ENCODE assay signal across 15 mouse cellular contexts in the genomic region with DNA sequence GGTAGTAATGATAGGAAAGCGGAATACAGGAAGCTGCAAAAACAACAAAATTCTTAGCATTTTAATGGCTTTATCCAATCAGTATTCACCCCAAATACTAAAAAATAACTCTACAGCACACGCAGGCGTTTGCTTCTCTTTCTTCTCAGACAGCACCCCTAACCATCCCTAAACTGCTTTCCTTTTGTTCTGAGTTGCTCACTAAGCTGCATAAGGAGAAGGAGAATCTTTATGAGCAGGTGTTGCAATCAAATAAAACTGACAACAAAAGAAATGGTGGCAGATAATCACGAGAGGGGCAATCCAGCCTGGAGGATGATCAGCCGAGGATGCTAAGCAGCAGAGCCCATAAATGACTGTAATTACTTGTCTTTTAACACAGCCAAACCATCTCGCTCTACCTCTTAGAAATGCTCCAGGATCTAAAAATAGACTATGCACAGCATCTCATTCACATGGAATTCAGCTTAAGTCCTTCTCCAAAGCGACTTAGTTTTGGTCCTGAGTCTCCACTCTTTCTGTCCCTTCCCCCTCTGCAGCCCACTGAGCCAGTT. TPM values are rescaled to one million over a fixed set of nuclear protein-coding genes. Genes with fewer than 3 reads are reported as not detected.
DNase-seq lines count a peak whose midpoint lies in the region; ATAC-seq and TF ChIP-seq lines count a peak whose summit lies in the region.
"Had no signal": no experiment of that assay in that cellular context is flagged by ENCODE, and none has a peak within 500 bp of the region (broad histone marks: within the 10 kb centered on the region; RNA-seq: fewer than 3 reads in every experiment).

No protein-coding gene starts in this region.

- H3K36me3 ChIP-seq in forebrain, embryonic 13.5 days (ENCODE audit: poor library complexity, severe bottlenecking): no peaks in the 10 kb centered on the region
- no peaks in the 10 kb centered on the region for H3K36me3 ChIP-seq in forebrain, embryonic 12.5 days (replicated peaks)
- no peaks in the 10 kb centered on the region for H3K36me3 ChIP-seq in heart, embryonic 14.5 days (ENCODE audit: control insufficient read depth, insufficient read depth, low read length)
- no peaks in the 10 kb centered on the region for H3K36me3 ChIP-seq in stomach, embryonic 15.5 days
- H3K36me3 ChIP-seq in stomach, postnatal 0 days (ENCODE audit: control insufficient read depth, insufficient read depth, low read length): no peaks in the 10 kb centered on the region
- H3K36me3 ChIP-seq: kidney, embryonic 15.5 days had no signal

- ATAC-seq in forebrain, embryonic 13.5 days: peak; percentile 57
- ATAC-seq in forebrain, embryonic 12.5 days (ENCODE audit: low FRiP score): no peak
- no peak for ATAC-seq in heart, embryonic 14.5 days (ENCODE audit: insufficient number of reproducible peaks, insufficient read depth, low FRiP score, low read depth)
- ATAC-seq in stomach, embryonic 15.5 days (ENCODE audit: insufficient read depth, low FRiP score, low read depth): no peak
- no peak for ATAC-seq in stomach, postnatal 0 days (ENCODE audit: low FRiP score, low TSS enrichment)
- no peak for ATAC-seq in granulocyte monocyte progenitor cell, adult 5-6 weeks (replicated peaks; ENCODE audit: poor library complexity, severe bottlenecking)

- H3K9ac ChIP-seq in forebrain, embryonic 13.5 days: no peak overlapping the region
- no peak overlapping the region for H3K9ac ChIP-seq in forebrain, embryonic 12.5 days
- H3K9ac ChIP-seq in heart, embryonic 14.5 days (ENCODE audit: low read length): no peak overlapping the region
- H3K9ac ChIP-seq in stomach, embryonic 15.5 days: no peak overlapping the region
- no peak overlapping the region for H3K9ac ChIP-seq in stomach, postnatal 0 days (ENCODE audit: low read length)
- H3K9ac ChIP-seq: kidney, embryonic 15.5 days; liver, embryonic 14.5 days had no signal

- H3K27me3 ChIP-seq in forebrain, embryonic 13.5 days: no peaks in the 10 kb centered on the region
- no peaks in the 10 kb centered on the region for H3K27me3 ChIP-seq in forebrain, embryonic 12.5 days
- H3K27me3 ChIP-seq in heart, embryonic 14.5 days (ENCODE audit: control insufficient read depth, insufficient read depth, low read length): no peaks in the 10 kb centered on the region
- no peaks in the 10 kb centered on the region for H3K27me3 ChIP-seq in stomach, embryonic 15.5 days (replicated peaks)
- H3K27me3 ChIP-seq in stomach, postnatal 0 days (ENCODE audit: control insufficient read depth, insufficient read depth, low read length): no peaks in the 10 kb centered on the region
- H3K27me3 ChIP-seq: kidney, embryonic 15.5 days had no signal

- H3K4me3 ChIP-seq in forebrain, embryonic 13.5 days: no peak overlapping the region
- no peak overlapping the region for H3K4me3 ChIP-seq in forebrain, embryonic 12.5 days (replicated peaks)
- no peak overlapping the region for H3K4me3 ChIP-seq in heart, embryonic 14.5 days (ENCODE audit: control insufficient read depth in 1 of 2, insufficient read depth in 1 of 2, low read depth in 1 of 2, low read length in 2 of 2)
- no peak overlapping the region for H3K4me3 ChIP-seq in stomach, embryonic 15.5 days (replicated peaks)
- H3K4me3 ChIP-seq in stomach, postnatal 0 days (ENCODE audit: low read depth, low read length): no peak overlapping the region
- H3K4me3 ChIP-seq: gastrocnemius, adult 2 months; kidney, embryonic 15.5 days had no signal

- WGBS in forebrain, embryonic 13.5 days: 49% methylated on average over 7 of the region's 7 CpGs
- WGBS in forebrain, embryonic 12.5 days: 61% methylated on average over 7 of the region's 7 CpGs
- 45% methylated on average over 7 of the region's 7 CpGs for WGBS in heart, embryonic 14.5 days
- WGBS in stomach, embryonic 15.5 days: 64% methylated on average over 7 of the region's 7 CpGs
- WGBS in stomach, postnatal 0 days: 58% methylated on average over 7 of the region's 7 CpGs

- H3K9me3 ChIP-seq in forebrain, embryonic 13.5 days (replicated peaks): peaks cover 12% of the 10 kb centered on the region
- 0 out of 2 replicates have a peak, but pooled peaks cover 8% of the 10 kb centered on the region for H3K9me3 ChIP-seq in forebrain, embryonic 12.5 days
- H3K9me3 ChIP-seq in heart, embryonic 14.5 days (ENCODE audit: control insufficient read depth, low read length): peaks cover 25% of the 10 kb centered on the region
- peaks cover 7% of the 10 kb centered on the region; the same call in 1 of the 2 replicates for H3K9me3 ChIP-seq in stomach, embryonic 15.5 days
- peaks cover 8% of the 10 kb centered on the region for H3K9me3 ChIP-seq in stomach, postnatal 0 days (ENCODE audit: control insufficient read depth, low read length)

- TF ChIP-seq EP300 in stomach, postnatal 0 days (optimal IDR thresholded peaks at IDR 0.05): no peak

- H3K4me1 ChIP-seq in forebrain, embryonic 13.5 days: no peaks in the 10 kb centered on the region
- H3K4me1 ChIP-seq in forebrain, embryonic 12.5 days: no peaks in the 10 kb centered on the region; the same call in 1 of the 2 replicates
- H3K4me1 ChIP-seq in heart, embryonic 14.5 days (ENCODE audit: control insufficient read depth in 2 of 2, insufficient read depth in 2 of 2, low read length in 2 of 2): peaks cover 14 to 16% of the 10 kb centered on the region in 2 experiments
- H3K4me1 ChIP-seq in stomach, embryonic 15.5 days: peaks cover 3% of the 10 kb centered on the region; the same call in 1 of the 2 replicates
- no peaks in the 10 kb centered on the region for H3K4me1 ChIP-seq in stomach, postnatal 0 days (replicated peaks; ENCODE audit: control insufficient read depth, insufficient read depth)

- no peak for DNase-seq in heart, postnatal 4 days
- no peak for DNase-seq in stomach, postnatal 0 days (ENCODE audit: low spot score)
- no peak for DNase-seq in spleen, postnatal 14 days (ENCODE audit: low spot score in 2 of 2)
- DNase-seq: adrenal gland, postnatal 14 days; cerebellum, adult 9-11 months; gastrocnemius, adult 2 months; midbrain, embryonic 14.5 days; thymus, postnatal 25 days had no signal

- H3K4me2 ChIP-seq in forebrain, embryonic 13.5 days: no peak overlapping the region
- no peak overlapping the region for H3K4me2 ChIP-seq in forebrain, embryonic 12.5 days
- H3K4me2 ChIP-seq in heart, embryonic 14.5 days (ENCODE audit: low read length): peak overlapping the region; percentile 19; the same call in 1 of the 2 replicates
- H3K4me2 ChIP-seq in stomach, embryonic 15.5 days: no peak overlapping the region
- H3K4me2 ChIP-seq in stomach, postnatal 0 days (replicated peaks; ENCODE audit: low read depth): no peak overlapping the region
- H3K4me2 ChIP-seq: kidney, embryonic 15.5 days had no signal

- TF ChIP-seq CTCF in stomach, postnatal 0 days (IDR thresholded peaks at IDR 0.05; ENCODE audit: low read depth): no peak

- H3K27ac ChIP-seq in forebrain, embryonic 13.5 days: no peak overlapping the region; the same call in 1 of the 2 replicates
- no peak overlapping the region for H3K27ac ChIP-seq in forebrain, embryonic 12.5 days
- peak overlapping the region; percentile 29 to 35; a peak in 3 of 4 replicates for H3K27ac ChIP-seq in heart, embryonic 14.5 days (replicated peaks in 1 of 2; ENCODE audit: control insufficient read depth in 1 of 2, insufficient read depth in 1 of 2, low read depth in 2 of 2, low read length in 2 of 2)
- peak overlapping the region; percentile 11; the same call in 1 of the 2 replicates for H3K27ac ChIP-seq in stomach, embryonic 15.5 days
- no peak overlapping the region for H3K27ac ChIP-seq in stomach, postnatal 0 days (replicated peaks)
- H3K27ac ChIP-seq: gastrocnemius, adult 2 months; kidney, embryonic 15.5 days; liver, embryonic 14.5 days had no signal

RNA-seq across cellular contexts. Expression of a gene that starts 48.5 kb away (rescaled TPM):
- polyA plus RNA-seq in forebrain, embryonic 13.5 days (2015; fragmentation: Nextera tagmentation; extraction: Ambion mirVana): 4.4 and 6.0 TPM in 2 replicates
- 5.3 and 5.4 TPM in 2 replicates for polyA plus RNA-seq in forebrain, embryonic 12.5 days (2016; fragmentation: Nextera tagmentation; extraction: Ambion mirVana)
- 13.4 and 15.7 TPM in 2 replicates for polyA plus RNA-seq in heart, embryonic 14.5 days (2014; fragmentation: Nextera tagmentation; extraction: Ambion mirVana)
- total RNA-seq in heart, postnatal 4 days (2021): 10 to 100 TPM in 1 of 2 experiments, 1 to 10 TPM in 1; 8.0 to 11.5 TPM
- polyA plus RNA-seq in stomach, embryonic 15.5 days (2015; fragmentation: Nextera tagmentation; extraction: Ambion mirVana): 8.9 and 10.2 TPM in 2 replicates
- 7.2 and 9.0 TPM in 2 replicates for polyA plus RNA-seq in stomach, postnatal 0 days (2015; fragmentation: Nextera tagmentation; extraction: Ambion mirVana)
- 0.95 and 15.0 TPM in 2 replicates for total RNA-seq in granulocyte monocyte progenitor cell, adult 5-6 weeks (2014; fragmentation: Nextera tagmentation)
- total RNA-seq in granulocyte monocyte progenitor cell, adult 5-6 weeks (2017): 4.2 and 13.3 TPM in 2 replicates

Comparison
In these comparisons a context has a peak if more than half of its experiments do, and no peak if none do; other contexts are left out.
1. H3K27ac ChIP-seq: peak in heart, embryonic 14.5 days (2 of 2) and stomach, embryonic 15.5 days (single experiment); none in forebrain, embryonic 13.5 days (single experiment), forebrain, embryonic 12.5 days (single experiment) and stomach, postnatal 0 days (single experiment).